Mouse (Mus musculus): ENCODE data around the gene Cldn9. TPM values are rescaled to one million over a fixed set of nuclear protein-coding genes. Genes with fewer than 3 reads are reported as not detected.

Gene Cldn9
- total and polyA plus RNA-seq, 2 experiments = not detected

DNA sequence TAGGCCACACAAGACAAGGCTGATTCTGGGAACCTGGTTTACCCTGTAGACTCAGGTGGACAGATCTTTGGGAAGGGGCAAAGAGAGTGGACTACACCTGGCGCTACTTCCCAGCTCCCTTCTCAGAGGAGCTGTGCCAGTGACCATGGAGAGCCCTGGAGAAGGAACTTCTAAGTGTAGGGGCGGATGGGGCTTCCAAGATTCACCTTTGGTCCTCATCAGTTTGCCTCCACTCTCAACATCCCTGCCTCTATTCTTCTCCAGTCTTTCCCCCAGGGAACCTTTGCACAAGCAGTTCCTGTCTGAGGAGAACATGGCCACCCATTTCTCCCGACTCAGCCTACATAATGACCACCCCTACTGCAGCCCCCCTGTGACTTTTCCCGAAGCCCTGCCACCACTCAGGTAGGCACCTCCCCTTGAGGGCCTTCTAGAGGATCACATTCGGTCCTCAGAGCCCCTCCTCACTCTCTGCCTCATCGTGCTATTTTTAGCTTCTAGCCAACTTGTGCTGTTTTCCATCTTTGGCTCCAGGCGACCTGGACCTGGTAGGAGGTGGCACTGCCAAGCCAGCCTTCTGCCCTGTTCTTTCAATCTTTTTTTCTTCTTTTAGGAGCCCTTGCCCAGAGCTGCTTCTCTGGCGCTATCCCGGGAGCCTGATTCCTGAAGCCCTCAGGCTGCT lies 9.4 kb downstream of the Cldn9 start:
- DNase-seq (ENCODE audit: extremely low read depth, low read depth, low spot score) = peak; percentile 18
- H3K9ac ChIP-seq (ENCODE audit: low read depth, low read length) = peak overlapping the region; percentile 74
- no peak for TF ChIP-seq POLR2A (IDR thresholded peaks at IDR 0.05; ENCODE audit: extremely low read depth, insufficient read depth, low read length)
- peak overlapping the region; percentile 59 for H3K4me3 ChIP-seq (ENCODE audit: insufficient read depth, low read depth, low read length)
- peaks cover 12% of the 10 kb centered on the region for H3K4me1 ChIP-seq (ENCODE audit: control insufficient read depth, insufficient read depth, low read length)
- no peaks in the 10 kb centered on the region for H3K79me2 ChIP-seq (ENCODE audit: control insufficient read depth, insufficient read depth, low read length)
- no peaks in the 10 kb centered on the region for H3K36me3 ChIP-seq (ENCODE audit: control insufficient read depth, insufficient read depth, low read length)
- 38% methylated on average over 9 of the region's 9 CpGs for WGBS
- H3K27ac ChIP-seq (replicated peaks; ENCODE audit: insufficient read depth, low read depth, low read length) = peak overlapping the region; percentile 59
- 0 out of 2 replicates have a peak, but pooled peaks cover under 1% of the 10 kb centered on the region for H3K27me3 ChIP-seq (ENCODE audit: control insufficient read depth, insufficient read depth, low read length)

DNA sequence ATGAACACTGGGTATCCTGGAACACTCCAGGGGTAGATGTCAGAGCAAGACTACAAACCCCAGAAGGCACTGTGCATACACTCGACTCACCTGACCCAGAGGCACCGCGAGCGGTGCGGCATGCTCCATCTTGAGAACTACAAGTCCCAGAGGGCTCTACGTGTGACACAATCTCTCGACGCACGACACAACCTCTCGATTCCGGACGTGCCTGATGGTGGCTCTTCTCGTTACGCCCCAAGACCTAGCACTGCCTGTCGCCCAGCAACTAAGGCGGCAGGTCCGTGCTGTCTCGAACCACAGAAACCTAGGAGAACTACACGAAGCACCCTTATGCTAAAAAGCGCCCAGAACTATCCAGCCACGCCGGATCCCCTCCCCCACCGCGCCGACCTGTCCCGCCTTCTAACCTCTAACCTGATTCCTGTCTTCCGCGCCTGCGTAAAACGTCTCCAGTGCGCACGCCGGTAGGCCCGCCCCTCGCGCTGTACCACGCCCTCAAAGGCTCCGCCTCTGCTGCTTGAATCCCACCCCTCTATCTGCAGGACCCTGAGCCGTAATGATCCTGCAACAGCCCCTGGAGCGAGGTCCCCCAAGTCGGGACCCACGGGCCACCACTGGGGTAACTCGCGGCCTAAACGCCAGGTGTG lies 10.3 kb downstream of the Cldn9 start, which contains the start of the genes Hcfc1r1 and Thoc6:
Gene Hcfc1r1, plus strand, starts transcription at position 173 of the 650 bp plus-strand sequence.
Gene Thoc6, minus strand, starts transcription at position 459 of the 650 bp plus-strand sequence.
- no peaks in the 10 kb centered on the region for H3K79me2 ChIP-seq (ENCODE audit: control insufficient read depth, insufficient read depth, low read length)
- DNase-seq (ENCODE audit: extremely low read depth, low read depth, low spot score) = peak; percentile 98
- TF ChIP-seq CTCF (IDR thresholded peaks at IDR 0.05; ENCODE audit: low read depth, low read length) = no peak
- TF ChIP-seq POLR2A (IDR thresholded peaks at IDR 0.05; ENCODE audit: extremely low read depth, insufficient read depth, low read length) = peak; percentile 41
- peak within 1 kb of the TSS; percentile 59 for H3K4me3 ChIP-seq (ENCODE audit: insufficient read depth, low read depth, low read length)
- H3K4me1 ChIP-seq (ENCODE audit: control insufficient read depth, insufficient read depth, low read length) = peaks cover 12% of the 10 kb centered on the region
- under 1% methylated on average over 45 of the region's 45 CpGs for WGBS
- peak within 1 kb of the TSS; percentile 77 for H3K27ac ChIP-seq (replicated peaks; ENCODE audit: insufficient read depth, low read depth, low read length)
- no peaks in the 10 kb centered on the region for H3K27me3 ChIP-seq (ENCODE audit: control insufficient read depth, insufficient read depth, low read length)
- H3K36me3 ChIP-seq (ENCODE audit: control insufficient read depth, insufficient read depth, low read length) = no peaks in the 10 kb centered on the region
- peak within 1 kb of the TSS; percentile 74 for H3K9ac ChIP-seq (ENCODE audit: low read depth, low read length)

DNA sequence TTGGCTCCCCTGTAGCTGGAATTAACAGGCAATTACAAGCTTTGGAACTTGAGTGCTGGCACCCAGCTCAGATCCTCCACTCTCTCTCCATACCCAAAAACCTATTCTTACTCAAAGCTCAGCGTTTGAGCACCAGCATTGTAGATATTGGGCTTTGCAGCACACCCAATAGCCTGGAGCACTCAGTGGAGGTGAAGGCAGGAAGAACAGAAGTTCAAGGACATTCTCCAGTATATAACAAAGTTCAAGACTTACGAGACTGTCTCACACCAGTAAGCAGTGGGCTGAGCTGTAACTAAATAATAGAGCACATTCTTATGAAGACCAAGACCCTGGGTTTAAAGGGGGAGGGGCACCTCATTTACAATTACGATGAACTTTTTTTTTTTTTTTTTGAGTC lies 11.1 kb downstream of the Cldn9 start:
- peaks cover 12% of the 10 kb centered on the region for H3K4me1 ChIP-seq (ENCODE audit: control insufficient read depth, insufficient read depth, low read length)
- H3K79me2 ChIP-seq (ENCODE audit: control insufficient read depth, insufficient read depth, low read length) = no peaks in the 10 kb centered on the region
- DNase-seq (ENCODE audit: extremely low read depth, low read depth, low spot score) = no peak
- 37% methylated on average over 3 of the region's 3 CpGs for WGBS
- no peak overlapping the region for H3K27ac ChIP-seq (replicated peaks; ENCODE audit: insufficient read depth, low read depth, low read length)
- H3K27me3 ChIP-seq (ENCODE audit: control insufficient read depth, insufficient read depth, low read length) = no peaks in the 10 kb centered on the region
- TF ChIP-seq POLR2A (IDR thresholded peaks at IDR 0.05; ENCODE audit: extremely low read depth, insufficient read depth, low read length) (no peak), CTCF (IDR thresholded peaks at IDR 0.05; ENCODE audit: low read depth, low read length) (no peak)
- H3K9ac ChIP-seq (ENCODE audit: low read depth, low read length) = no peak overlapping the region
- no peaks in the 10 kb centered on the region for H3K36me3 ChIP-seq (ENCODE audit: control insufficient read depth, insufficient read depth, low read length)
- H3K4me3 ChIP-seq (ENCODE audit: insufficient read depth, low read depth, low read length) = no peak overlapping the region; the same call in 1 of the 2 replicates

DNA sequence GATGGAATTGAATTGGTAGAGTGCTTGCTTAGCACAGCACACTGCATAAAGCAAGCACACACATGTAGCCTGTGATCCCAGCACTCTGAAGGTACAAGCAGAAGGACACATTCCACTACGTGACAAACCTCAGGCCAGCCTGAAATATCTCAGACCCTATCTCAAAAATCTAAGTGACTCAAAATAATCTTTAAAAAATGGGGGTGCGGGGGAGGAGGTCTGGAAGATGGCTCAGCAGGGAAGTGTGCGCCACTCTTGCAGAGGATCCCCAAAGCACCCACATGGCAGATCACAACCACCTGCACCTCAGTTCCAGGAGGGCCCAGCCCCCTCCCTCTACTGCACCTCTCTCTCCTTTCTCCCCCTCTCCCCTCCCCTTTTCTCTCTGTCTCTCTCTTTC lies 12.3 kb downstream of the Cldn9 start:
- H3K27me3 ChIP-seq (ENCODE audit: control insufficient read depth, insufficient read depth, low read length) = no peaks in the 10 kb centered on the region
- peaks cover 11% of the 10 kb centered on the region for H3K4me1 ChIP-seq (ENCODE audit: control insufficient read depth, insufficient read depth, low read length)
- DNase-seq (ENCODE audit: extremely low read depth, low read depth, low spot score) = no peak
- no peaks in the 10 kb centered on the region for H3K79me2 ChIP-seq (ENCODE audit: control insufficient read depth, insufficient read depth, low read length)
- TF ChIP-seq CTCF (IDR thresholded peaks at IDR 0.05; ENCODE audit: low read depth, low read length) (no peak), POLR2A (IDR thresholded peaks at IDR 0.05; ENCODE audit: extremely low read depth, insufficient read depth, low read length) (no peak)
- no peak overlapping the region for H3K9ac ChIP-seq (ENCODE audit: low read depth, low read length)
- H3K36me3 ChIP-seq (ENCODE audit: control insufficient read depth, insufficient read depth, low read length) = no peaks in the 10 kb centered on the region
- 88% methylated on average over 3 of the region's 3 CpGs for WGBS
- H3K27ac ChIP-seq (replicated peaks; ENCODE audit: insufficient read depth, low read depth, low read length) = no peak overlapping the region
- H3K4me3 ChIP-seq (ENCODE audit: insufficient read depth, low read depth, low read length) = no peak overlapping the region

DNA sequence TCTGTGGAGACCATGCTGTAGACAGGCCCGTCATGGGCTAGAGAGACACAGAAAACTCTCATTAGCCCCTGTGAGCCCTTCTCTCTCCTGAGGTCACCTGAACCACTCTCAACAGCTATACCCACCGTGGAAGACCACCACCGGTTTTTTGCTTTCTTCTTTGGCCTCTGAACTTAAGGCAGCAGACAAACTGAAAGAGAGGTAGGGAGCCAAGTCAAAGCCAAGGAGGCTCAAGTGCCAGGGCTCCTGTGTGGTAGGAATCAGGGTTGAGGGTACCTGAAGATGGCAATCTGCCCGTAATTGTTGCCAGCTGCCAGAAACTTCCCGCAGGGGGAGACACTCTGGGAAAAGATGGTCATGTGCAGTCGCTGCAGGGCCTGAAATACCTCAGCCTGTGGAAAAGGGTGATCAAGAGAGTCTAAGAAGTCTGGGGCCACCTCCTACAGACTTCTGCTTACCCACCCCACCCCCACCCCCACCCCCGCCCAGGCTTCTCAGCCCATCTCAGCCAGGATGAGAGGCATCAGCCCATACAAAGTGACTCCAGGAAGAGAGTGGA lies 13.2 kb downstream of the Cldn9 start:
- Histone ChIP-seq H3K9ac (ENCODE audit: low read depth, low read length) (no peak overlapping the region), H3K79me2 (ENCODE audit: control insufficient read depth, insufficient read depth, low read length) (no peaks in the 10 kb centered on the region), H3K36me3 (ENCODE audit: control insufficient read depth, insufficient read depth, low read length) (no peaks in the 10 kb centered on the region), H3K27me3 (ENCODE audit: control insufficient read depth, insufficient read depth, low read length) (no peaks in the 10 kb centered on the region), H3K4me1 (ENCODE audit: control insufficient read depth, insufficient read depth, low read length) (peaks cover 8% of the 10 kb centered on the region), H3K27ac (replicated peaks; ENCODE audit: insufficient read depth, low read depth, low read length) (no peak overlapping the region), H3K4me3 (ENCODE audit: insufficient read depth, low read depth, low read length) (no peak overlapping the region)
- DNase-seq (ENCODE audit: extremely low read depth, low read depth, low spot score) = no peak
- WGBS = 95% methylated on average over 7 of the region's 7 CpGs
- TF ChIP-seq POLR2A (IDR thresholded peaks at IDR 0.05; ENCODE audit: extremely low read depth, insufficient read depth, low read length) (no peak), CTCF (IDR thresholded peaks at IDR 0.05; ENCODE audit: low read depth, low read length) (no peak)

Data from liver, adult 2 months (tissue).